Mouse (Mus musculus) liver, adult 2 months (tissue): ENCODE results near the gene Arl2. TPM values are rescaled to one million over a fixed set of nuclear protein-coding genes. Genes with fewer than 3 reads are reported as not detected.
"Not testable (repeated sequence)": the region's sequence is repeated elsewhere in the genome, so short reads cannot be mapped to it uniquely, and the experiment has no call there.

ENCODE experiments used
- DNase-seq: peaks from one replicate; pipeline ENCODE4 v3.0.0-alpha.2; 2011; ENCODE audit warnings: low read depth, low spot score; ENCODE audit errors: extremely low read depth
- H3K27ac ChIP-seq: fragments of 200-500 bp; replicated peaks from 2 replicates; pipeline ENCODE4 v1.5.1; 2012; ENCODE audit warnings: low read depth, mild to moderate bottlenecking, control low read depth, inconsistent platforms, low read length; ENCODE audit not compliant: insufficient read depth
- H3K27me3 ChIP-seq: fragments of 200-500 bp; 2 replicates; pipeline ENCODE4 v1.6.1; 2012; ENCODE audit warnings: mild to moderate bottlenecking, moderate library complexity, low read length, inconsistent platforms; ENCODE audit not compliant: control insufficient read depth, insufficient read depth
- H3K36me3 ChIP-seq: fragments of 200-500 bp; 2 replicates; pipeline ENCODE4 v1.6.1; 2012; ENCODE audit warnings: low read length, inconsistent platforms; ENCODE audit not compliant: control insufficient read depth, insufficient read depth
- H3K4me1 ChIP-seq: fragments of 200-500 bp; 2 replicates; pipeline ENCODE4 v1.6.1; 2011; ENCODE audit warnings: low read length; ENCODE audit not compliant: control insufficient read depth, insufficient read depth
- H3K4me3 ChIP-seq: fragments of 200-500 bp; 2 replicates; pipeline ENCODE4 v1.5.1; 2011; ENCODE audit warnings: low read depth, mild to moderate bottlenecking, control low read depth, low read length, moderate library complexity; ENCODE audit not compliant: insufficient read depth
- H3K79me2 ChIP-seq: fragments of 200-500 bp; 2 replicates; pipeline ENCODE4 v1.6.1; 2012; ENCODE audit warnings: inconsistent platforms, mild to moderate bottlenecking, low read length, moderate library complexity; ENCODE audit not compliant: control insufficient read depth, insufficient read depth
- H3K9ac ChIP-seq: fragments of 200-500 bp; 2 replicates; pipeline ENCODE4 v1.6.1; 2012; ENCODE audit warnings: low read depth, mild to moderate bottlenecking, control low read depth, inconsistent platforms, low read length
- CTCF ChIP-seq: fragments of 200-500 bp; IDR thresholded peaks from 2 replicates; pipeline ENCODE4 v1.5.1; 2011; ENCODE audit warnings: low read depth, low read length, control low read depth
- POLR2A ChIP-seq: fragments of 200-500 bp; IDR thresholded peaks from 2 replicates; pipeline ENCODE4 v1.6.1; 2011; ENCODE audit warnings: low read length, control low read depth; ENCODE audit not compliant: insufficient read depth; ENCODE audit errors: extremely low read depth
- WGBS: fragments of 180-500 bp; shearing (Covaris S2); methylation state at CpG from one replicate; pipeline ENCODE4 v1.1.7; 2018; 5-methylcytosine and 5-hydroxymethylcytosine counted together
- polyA plus RNA-seq: library from polyadenylated mRNA; depleted of rRNA; stranded (reverse); fragments of >200 nt; gene quantifications from 2 replicates; pipeline ENCODE4 v1.2.3, GENCODE M21; 2012
- total RNA-seq: library from RNA; depleted of rRNA; stranded (reverse); fragments of >200 nt; gene quantifications from 2 replicates; pipeline ENCODE4 v1.2.3, GENCODE M21; 2014

Arl2 gene
- total and polyA plus RNA-seq, 2 experiments, result 3.0 to 16.3 TPM

DNA sequence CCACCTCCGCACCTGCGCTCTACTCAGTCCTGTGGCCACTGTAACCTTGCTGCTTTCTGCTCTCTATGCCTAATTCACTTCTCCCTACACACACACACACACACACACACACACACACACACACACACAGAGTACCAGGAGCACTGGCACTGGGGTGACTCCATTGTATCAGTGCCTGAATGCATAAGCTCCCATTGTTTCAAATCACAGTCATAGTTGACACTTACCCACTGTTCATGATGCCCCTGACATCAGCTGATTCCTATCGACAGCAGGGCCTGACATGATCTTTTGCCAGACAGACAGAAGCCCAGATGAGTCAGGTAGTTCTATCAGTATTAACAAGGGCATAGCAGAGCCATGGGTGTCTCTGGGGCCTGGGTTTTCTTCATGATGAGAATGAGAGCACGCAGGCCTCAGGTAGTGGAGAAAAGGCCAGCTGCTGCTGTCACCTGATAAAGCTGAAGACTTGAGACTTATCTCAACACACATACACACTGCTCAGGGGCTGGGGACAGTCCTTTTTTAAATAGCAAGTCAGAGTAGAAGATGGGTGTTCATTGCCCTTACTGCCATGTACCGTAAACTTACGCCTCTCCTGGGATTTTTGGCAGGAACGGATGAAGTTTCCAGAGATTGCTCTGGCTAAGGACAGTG lies 9.0 kb downstream of the Arl2 start:
- Histone ChIP-seq H3K4me1 (no peaks in the 10 kb centered on the region), H3K9ac (no peak overlapping the region), H3K27me3 (no peaks in the 10 kb centered on the region), H3K27ac (no peak overlapping the region), H3K79me2 (no peaks in the 10 kb centered on the region), H3K36me3 (peaks cover 2% of the 10 kb centered on the region; the same call in 1 of the 2 replicates), H3K4me3 (no peak overlapping the region)
- no peak for TF ChIP-seq POLR2A
- no peak for TF ChIP-seq CTCF
- WGBS, result 82% methylated on average over 7 of the region's 7 CpGs
- DNase-seq, result no peak

DNA sequence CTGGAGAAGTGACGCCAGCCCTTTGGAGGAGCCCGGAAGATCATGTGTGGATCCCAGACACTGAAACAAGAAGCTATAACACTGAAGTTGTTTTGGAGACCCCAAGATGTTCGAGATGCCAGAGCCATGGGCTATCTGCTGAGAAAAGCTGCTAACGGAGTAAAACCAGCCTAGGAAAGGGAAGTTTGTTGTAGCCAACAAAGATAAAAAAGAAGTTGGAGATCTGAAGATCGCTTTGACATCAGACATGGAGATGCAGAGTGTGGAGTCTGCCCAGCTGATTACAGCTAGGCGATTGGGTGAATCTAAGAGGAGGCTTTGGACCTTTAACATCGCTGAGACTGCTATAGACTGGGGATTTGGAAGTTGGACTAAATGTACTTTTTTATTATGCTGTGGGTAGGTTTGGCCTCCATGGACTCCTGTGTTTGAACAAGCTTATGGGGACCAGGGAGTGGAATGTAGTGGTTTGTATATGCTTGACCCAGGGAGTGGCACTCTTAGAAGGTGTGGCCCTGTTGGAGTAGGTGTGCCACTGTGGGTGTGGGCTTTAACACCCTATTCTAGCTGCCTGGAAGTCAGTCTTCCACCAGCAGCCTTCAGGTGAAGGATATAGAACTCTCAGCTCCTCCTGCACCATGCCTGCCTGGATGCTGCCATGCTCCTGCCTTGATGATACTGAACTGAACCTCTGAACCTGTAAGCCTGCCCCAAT lies 10.8 kb downstream of the Arl2 start:
- not testable (repeated sequence) for H3K36me3 ChIP-seq, H3K79me2 ChIP-seq, H3K4me1 ChIP-seq, DNase-seq, H3K27me3 ChIP-seq, H3K27ac ChIP-seq, H3K9ac ChIP-seq, H3K4me3 ChIP-seq
- WGBS, result 83% methylated on average over 7 of the region's 7 CpGs

DNA sequence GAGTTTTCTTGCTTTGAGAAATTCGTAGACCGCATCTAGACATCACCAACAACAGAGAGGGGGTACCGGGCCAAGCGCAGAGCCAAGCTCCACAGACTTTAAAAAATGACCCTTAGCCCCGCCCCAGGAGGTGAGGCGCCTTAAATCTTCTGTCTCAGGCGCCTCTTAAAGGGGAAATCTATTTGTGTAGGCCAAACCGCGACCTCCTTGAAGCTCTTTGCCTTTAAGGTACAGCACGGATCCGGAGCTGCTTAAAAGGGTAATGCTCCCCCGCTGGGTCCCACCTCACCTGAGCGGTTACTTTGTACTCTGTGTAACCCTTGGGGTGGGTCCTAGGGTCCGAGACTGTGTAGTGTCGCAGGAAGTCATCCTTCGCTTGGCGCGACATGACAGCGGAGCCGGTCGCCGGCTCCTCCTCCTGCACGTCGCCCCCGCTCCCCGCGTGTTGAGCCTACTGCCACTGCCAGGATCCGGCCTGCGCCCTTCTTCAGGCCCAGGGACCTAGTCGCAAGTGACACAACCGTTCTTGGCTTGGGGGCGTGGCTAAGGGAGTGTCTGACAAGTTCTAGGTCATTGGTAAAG lies 13.5 kb downstream of the Arl2 start, which contains the start of gene Snx15:
Snx15 (minus strand) TSS at position 545 of the 582 bp plus-strand sequence.
- peak within 1 kb of the TSS; percentile 68 for H3K4me3 ChIP-seq
- H3K27me3 ChIP-seq, result no peaks in the 10 kb centered on the region
- H3K36me3 ChIP-seq, result no peaks in the 10 kb centered on the region
- peak within 1 kb of the TSS; percentile 84 for H3K27ac ChIP-seq
- no peaks in the 10 kb centered on the region for H3K79me2 ChIP-seq
- DNase-seq, result peak; percentile 94
- peak within 1 kb of the TSS; percentile 77 for H3K9ac ChIP-seq
- TF ChIP-seq POLR2A, result peak; percentile 47
- no peak for TF ChIP-seq CTCF
- H3K4me1 ChIP-seq, result peaks cover 1% of the 10 kb centered on the region
- whole genome bisulfite sequencing, result under 1% methylated on average over 32 of the region's 32 CpGs

DNA sequence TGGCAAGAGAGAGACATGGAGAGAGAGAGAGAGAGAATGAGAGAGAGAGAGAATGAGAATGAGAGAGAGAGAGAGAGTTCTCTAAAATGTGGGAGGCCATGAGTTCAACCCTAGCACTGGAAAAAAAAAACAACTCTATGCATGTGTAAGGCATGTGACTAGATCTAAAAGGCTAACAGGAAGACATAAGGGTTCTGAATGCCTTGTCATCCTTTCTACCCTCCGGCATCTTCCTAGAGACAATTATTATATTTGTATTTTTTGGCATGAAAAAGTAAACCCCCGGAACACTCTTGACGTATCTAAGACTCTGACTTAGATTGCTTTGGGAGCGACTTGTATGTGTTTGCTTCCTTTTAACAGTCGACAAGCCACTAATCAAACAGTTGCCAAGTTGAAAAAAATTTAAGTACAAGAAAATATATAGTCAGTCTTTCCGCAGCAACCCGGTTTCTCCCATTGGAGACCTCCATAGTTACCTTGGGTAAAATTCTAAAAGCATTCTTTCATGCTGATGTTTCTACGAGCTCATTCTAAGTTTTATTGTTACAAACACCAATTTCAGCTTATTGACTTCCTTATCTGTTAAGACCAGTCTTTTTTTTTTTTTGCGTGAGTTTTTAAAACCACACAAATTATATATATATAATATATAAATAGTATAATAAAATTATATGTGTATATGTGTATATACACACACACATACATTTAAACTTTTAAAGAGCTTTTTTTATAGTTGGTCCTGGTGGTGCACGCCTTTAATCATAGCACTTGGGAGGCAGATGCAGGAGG lies 14.4 kb downstream of the Arl2 start:
- DNase-seq, result peak; percentile 10
- Histone ChIP-seq H3K9ac (no peak overlapping the region; the same call in 1 of the 2 replicates), H3K4me3 (peak overlapping the region; percentile 68), H3K79me2 (no peaks in the 10 kb centered on the region), H3K27ac (peak overlapping the region; percentile 84), H3K36me3 (no peaks in the 10 kb centered on the region), H3K4me1 (peaks cover 1% of the 10 kb centered on the region), H3K27me3 (no peaks in the 10 kb centered on the region)
- WGBS, result 71% methylated on average over 10 of the region's 10 CpGs
- TF ChIP-seq POLR2A (no peak), CTCF (no peak)

DNA sequence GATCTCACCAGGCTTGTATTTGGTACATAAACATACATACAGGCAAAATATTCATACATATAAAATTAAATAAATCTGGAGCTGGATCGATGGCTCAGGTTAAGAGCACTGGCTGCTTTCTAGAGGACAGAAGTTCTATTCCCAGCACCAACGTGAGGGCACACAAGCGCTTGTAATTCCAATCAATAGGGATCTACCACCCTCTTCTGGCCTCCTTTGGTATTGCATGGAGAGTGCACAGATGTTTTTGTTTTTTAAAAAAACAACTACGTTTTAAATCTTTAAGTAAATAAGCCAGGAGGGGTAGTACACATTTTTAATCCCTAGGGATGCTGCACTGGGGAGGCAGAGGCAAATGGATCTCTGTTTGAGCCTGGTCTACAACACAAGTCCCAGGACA lies 15.1 kb downstream of the Arl2 start:
- H3K27ac ChIP-seq, result no peak overlapping the region
- no peak overlapping the region for H3K4me3 ChIP-seq
- no peaks in the 10 kb centered on the region for H3K79me2 ChIP-seq
- 17% methylated on average over 4 of the region's 4 CpGs for WGBS
- TF ChIP-seq CTCF (peak; percentile 58), POLR2A (no peak)
- peak; percentile 54 for DNase-seq
- H3K9ac ChIP-seq, result no peak overlapping the region
- no peaks in the 10 kb centered on the region for H3K36me3 ChIP-seq
- no peaks in the 10 kb centered on the region for H3K27me3 ChIP-seq
- H3K4me1 ChIP-seq, result peaks cover 1% of the 10 kb centered on the region
